Mouse (Mus musculus) adrenal gland (tissue): Measurements from ENCODE around the gene Gm20696.

Experiments used
- intact Hi-C: fragments of 180-260 bp; cut with DNase I; formaldehyde crosslinking; loops from one replicate; pipeline ENCODE4 v1.15.1; 2025
- long read RNA-seq, 2 experiments: library from polyadenylated mRNA; unstranded; transcript quantifications; one replicate each; pipeline ENCODE4 v2.0.0; 2020; ENCODE audit warnings: borderline replicate concordance in 1 of 2; ENCODE audit not compliant: insufficient replicate concordance in 1 of 2

Gene Gm20696
- long read RNA-seq, experiment 1, partial matches to known transcripts: 0 of 3 reads
- long read RNA-seq, experiment 1, other reads (novel, unspliced or antisense): 3 of 3 reads
- long read RNA-seq, experiment 2, partial matches to known transcripts: 0 of 10 reads
- long read RNA-seq, experiment 2, other reads (novel, unspliced or antisense): 10 of 10 reads

DNA sequence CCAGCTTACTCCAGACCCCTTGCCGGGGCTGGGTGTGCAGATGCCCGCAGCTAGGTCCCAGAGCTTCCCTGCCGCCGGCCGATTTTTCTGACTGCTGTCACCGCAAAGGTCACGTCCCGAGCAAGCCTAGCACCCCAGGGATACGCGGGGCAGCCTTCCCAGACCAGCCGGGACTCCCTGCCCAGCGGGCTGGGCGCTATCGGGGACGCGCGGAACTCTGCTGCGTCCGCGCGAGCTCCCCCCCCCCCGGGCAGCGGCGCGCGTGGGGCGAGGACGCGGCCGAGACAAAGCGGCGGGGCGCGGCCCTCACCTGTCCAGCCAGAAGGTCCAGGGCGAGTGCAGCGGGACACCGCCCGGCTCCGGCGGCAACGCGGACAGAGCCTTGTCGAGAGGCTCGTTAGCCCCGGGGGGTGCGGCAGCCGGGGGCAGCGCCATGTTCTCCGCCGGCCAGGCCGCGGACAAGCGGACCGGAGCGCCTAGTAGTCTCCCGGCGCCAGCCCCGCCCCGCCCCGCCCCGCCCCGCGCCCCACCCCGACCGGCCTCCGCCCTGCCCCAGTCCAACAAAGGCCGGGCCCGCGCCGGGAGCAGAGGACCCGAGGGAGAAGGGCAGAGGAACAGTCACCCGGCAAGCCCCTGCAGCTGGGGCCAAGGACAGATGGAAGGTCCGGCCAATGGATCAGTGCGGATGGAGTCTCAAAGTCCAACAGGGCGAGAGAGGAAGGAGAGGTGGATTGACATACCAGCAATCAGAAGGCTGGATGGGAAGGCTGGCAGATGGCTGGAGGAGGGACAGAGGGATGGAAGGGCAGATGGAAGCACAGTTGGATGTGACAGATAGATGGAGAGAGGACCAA, at the start of gene Gm20696, which contains the start of gene Eif4e3:
Gene Gm20696, minus strand, starts transcription at position 480 of the 854 bp plus-strand sequence.
Gene Eif4e3, minus strand, starts transcription at position 454 of the 854 bp plus-strand sequence.
- intact Hi-C loops: no loop called here

DNA sequence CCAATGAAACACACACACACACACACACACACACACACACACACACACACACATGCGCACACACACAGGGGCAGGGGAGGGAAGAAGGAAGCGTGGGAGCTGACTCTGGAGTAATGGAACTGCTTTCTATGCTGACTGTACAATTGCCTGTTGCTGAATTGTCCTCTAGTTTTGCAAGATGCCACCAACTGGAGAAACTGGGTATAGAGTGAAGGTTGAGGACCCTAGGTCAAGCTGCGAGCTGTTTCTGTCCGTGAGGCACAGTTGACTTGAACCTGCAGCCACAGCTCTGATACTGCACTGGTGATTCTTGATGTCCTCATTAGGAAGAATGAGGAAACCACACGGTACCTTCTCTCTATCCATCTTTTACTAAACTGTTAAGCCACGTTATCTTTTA, 49.3 kb upstream of the Gm20696 start:
- intact Hi-C loops: no loop called here

DNA sequence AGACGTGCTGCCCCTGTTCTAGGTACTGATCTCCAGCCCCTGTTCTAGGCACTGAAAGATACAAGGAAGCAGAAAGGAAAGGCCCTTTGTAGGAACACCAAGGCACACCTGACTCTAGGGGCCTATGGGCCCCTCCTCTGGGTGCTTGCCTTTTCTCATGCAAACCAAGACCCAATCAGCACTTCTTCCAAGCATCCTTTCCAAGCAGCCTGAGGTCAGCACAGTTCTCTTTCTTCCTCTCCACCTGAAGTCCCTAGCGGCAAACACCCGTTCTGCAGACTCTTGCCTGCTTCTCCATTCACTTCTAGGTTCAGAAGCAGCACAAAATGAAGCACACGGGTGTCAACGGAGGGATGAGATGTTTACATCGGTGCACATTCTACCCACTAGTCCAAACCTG, 48.6 kb upstream of the Gm20696 start:
- intact Hi-C loops: no loop called here

DNA sequence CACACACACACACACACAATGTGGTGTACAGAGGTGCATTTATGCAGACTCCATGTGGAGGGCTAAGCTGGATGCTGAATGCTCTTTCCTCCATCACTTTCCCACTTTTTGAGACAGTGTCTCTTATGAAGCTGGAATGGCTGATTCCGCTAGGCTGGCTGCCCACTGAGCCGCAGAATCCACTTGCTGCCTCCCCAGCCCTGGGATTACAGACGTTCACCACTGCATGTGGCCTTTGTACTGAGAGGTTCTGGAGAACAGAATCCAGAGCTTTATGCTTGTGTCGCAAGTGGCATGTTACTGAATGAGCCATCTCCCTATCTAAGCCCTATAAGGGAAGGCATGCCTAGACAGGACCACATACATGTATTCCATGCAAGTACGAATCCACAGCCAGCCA, 46.7 kb upstream of the Gm20696 start:
- intact Hi-C loops: no loop called here

DNA sequence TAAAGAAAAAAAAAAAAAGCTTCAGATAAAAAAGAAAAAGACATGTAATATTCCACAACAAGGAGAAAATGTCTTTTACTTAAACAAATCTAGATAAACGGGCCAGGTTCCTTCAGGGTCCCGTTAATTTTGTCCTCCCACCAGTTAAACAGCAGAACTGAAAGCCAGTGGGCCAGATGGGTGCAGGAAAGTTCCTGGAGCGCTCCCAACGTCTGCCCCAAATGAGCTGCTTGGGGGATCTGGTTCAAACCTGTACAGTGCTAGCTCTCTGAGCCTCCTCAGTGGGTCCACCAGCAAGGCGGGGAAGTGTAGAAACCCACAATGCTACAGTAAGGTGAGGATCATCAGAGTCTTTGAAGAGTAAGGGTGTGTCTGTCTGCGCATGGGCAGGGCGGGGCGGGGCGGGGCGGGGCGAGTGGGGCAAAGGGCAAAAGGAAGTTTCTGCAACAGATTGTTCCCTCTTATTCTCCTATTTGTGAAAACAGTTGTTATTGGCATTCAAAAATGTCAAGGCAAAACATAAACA, 45.0 kb upstream of the Gm20696 start:
- intact Hi-C loops: no loop called here

DNA sequence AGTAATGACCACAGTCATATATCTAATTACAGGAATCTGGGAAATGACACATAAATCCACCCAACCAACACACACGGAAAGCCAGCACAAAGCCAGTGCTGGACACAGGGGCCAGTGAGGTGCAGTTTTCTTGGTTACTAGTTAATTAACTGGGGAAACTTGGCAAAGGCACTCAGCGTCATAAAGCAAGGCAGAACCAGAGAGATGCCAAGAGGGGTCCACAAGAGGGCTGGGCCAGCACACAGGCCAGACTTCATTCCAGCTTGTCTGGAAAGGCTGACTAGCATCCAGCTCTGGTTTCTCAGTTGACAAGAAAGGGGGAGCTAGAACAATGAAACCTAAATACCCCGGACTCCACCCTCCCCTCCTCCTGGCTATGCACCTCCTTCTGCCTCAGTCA, 33.9 kb upstream of the Gm20696 start:
- intact Hi-C loops: no loop called here

DNA sequence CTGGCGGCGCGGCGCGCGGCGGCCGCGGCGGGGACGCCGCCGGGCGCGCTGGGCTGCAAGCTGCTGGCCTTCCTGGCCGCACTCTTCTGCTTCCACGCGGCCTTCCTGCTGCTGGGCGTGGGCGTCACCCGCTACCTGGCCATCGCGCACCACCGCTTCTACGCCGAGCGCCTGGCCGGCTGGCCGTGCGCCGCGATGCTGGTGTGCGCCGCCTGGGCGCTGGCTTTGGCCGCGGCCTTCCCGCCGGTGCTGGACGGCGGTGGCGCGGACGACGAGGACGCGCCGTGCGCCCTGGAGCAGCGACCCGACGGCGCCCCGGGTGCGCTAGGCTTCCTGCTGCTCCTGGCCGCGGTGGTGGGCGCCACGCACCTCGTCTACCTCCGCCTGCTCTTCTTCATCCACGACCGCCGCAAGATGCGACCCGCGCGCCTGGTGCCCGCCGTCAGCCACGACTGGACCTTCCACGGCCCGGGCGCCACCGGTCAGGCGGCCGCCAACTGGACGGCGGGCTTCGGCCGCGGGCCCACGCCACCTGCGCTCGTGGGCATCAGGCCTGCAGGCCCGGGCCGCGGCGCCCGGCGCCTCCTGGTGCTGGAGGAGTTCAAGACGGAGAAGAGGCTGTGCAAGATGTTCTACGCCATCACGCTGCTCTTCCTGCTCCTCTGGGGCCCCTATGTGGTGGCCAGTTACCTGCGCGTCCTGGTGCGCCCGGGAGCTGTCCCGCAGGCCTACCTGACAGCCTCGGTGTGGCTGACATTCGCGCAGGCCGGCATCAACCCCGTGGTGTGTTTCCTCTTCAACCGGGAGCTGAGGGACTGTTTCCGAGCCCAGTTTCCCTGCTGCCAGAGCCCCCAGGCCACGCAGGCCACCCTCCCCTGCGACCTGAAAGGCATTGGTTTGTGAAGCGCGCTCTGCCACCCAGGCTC, 26.6 kb upstream of the Gm20696 start:
- intact Hi-C loops: no loop called here

DNA sequence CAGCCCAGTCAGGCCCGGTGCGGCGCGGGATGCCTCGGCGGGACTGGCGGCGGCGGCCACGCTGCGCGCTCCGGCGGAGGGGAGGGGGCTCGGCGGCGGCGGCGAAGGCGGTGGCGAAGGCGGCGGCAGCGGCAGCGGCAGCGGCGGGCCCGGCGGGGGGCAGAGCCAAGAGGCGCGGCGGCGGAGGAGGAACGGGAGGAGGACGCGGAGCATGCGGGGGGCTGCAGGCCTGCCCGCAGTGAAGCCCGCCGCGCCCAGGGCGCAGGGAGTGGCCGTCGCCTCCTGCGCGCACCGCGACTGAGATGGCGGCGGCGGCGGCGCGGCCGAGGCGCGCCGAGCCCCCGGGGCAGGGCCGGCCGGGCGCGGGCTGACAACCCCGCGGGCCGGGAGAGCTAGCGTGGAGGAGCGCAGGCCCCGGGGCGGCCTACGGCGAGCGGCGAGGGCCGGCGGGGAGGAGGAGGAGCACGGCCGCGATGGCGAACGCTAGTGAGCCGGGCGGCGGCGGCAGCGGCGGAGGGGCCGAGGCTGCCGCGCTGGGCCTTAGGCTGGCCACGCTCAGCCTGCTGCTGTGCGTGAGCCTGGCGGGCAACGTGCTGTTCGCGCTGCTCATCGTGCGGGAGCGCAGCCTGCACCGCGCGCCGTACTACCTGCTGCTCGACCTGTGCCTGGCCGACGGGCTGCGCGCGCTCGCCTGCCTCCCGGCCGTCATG, 25.8 kb upstream of the Gm20696 start, which contains the start of gene Gpr27:
Gene Gpr27, plus strand, starts transcription at position 474 of the 710 bp plus-strand sequence.
- intact Hi-C loops: no loop called here

DNA sequence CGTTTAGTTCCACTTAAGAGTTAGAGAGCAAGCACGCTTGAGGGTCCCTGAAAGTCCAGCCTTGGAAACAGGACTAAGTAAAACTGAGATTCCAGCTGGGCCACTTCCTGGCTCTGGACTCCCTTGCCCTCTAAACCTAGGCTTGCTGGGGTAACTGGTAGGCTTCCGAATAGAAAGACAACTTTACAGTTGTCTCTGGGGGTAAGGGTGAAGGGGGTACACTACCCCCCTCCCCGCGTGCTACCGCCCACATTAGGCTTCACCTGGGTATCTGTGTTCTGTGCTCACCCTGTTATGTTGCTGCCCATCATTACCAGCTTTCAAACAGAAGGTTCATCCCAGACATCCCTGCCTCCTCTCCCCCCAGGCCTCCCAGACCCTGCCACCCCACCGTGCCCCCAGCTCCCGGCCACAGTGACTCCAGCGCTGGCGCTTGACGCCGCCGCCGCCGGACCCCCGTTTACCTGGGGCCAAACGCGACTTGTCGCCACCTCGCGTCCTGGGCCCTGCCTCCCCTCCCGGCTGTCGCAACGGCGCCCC, 25.1 kb upstream of the Gm20696 start:
- intact Hi-C loops: no loop called here

DNA sequence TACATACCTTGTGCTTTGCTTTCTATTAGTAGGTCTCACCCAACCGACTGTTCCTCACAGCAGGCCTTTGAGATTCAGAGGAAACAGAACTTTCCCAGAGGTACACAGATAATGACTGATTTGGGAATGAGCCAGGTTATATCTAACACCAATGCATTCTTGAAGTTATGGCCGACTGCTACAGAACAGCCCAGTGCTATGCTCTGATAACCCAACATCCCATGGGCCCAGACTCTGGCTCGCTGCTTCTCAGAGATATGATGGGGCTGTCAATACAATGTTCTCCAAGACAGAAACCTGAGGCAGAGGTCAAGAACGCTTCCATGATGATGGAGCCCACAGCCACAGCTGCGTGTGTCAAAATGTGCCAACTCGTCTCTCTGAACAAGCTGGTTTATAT, 21.9 kb upstream of the Gm20696 start:
- intact Hi-C loops: loop anchor here (5.0 kb wide), 1 partner anchor 94 kb away; no protein-coding TSS in a partner anchor

DNA sequence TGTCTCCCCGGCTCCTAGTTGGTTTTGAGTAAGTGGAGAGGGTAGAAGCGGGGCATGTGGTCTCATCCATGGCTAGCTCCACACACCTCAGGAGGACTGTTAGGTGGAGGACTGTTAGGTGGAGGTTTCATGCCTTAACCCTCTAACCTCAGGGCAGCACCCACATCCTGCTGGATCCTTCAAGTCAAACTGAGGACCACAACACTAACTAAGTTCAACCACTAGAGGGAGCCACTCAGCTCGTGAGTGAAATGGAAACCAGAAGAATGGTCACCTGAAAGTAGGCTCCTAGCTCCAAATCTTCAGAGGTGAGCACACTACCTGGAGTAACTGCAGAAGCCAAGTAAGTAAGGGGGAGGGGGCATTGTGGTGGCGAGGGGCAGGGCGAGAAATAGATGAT, 18.3 kb upstream of the Gm20696 start:
- intact Hi-C loops: loop anchor here (5.0 kb wide), 1 partner anchor 97 kb away; no protein-coding TSS in a partner anchor

DNA sequence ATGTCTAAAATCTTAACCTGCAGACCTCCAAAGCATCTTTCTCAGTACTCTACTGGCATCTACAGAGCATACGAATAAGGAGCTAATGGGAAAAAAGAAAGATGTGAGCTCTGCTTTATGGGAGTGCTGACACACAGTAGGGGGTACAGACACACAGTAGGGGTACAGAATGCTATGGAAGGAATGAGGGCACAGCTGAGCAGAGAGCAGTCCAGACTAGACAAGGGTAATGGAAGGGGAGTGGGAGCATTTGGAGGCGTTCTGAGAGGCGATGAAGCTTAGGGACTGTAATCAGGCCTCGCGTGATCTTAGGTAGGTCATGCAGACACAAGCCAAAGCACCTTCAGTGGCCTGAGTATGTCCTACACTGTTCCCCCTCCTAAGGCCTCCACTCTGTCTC, 17.4 kb upstream of the Gm20696 start:
- intact Hi-C loops: no loop called here

DNA sequence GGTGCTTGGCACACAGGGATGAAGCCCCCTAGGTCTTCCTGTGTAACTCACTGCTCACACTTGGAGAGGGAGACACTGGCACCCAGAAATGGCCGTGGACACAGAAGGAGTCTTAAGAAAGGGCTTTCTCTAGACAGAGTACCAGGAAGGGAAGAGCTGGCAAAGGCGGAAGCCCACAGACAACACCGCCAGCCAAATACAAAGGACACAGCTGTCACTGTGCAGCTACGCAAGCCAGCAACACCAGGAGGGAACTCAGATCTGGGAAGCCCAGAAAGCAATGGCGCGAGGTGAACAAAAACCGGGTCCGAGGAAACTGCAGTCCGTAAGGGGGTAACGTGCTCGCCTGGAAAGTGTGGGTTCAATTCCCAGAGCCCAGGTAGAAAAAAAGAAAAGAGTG, 11.5 kb upstream of the Gm20696 start:
- intact Hi-C loops: no loop called here

DNA sequence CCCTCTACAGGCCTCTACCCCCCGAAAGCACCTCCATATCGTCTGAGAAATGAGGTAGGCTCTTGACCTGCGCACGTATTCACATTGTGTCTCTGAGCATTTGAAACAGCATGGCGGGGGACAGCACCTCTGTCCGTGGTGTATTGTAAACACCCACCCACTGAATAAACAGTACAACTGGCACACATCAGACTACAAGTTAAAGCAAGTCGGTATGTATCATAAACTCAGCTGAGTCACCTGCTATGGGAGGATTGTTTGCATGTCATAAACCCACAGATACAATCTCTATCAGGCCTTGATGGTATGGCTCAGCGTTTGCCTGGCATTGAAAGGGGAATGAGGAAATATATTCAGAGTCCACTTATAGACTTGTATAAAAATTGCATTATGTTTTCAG, 10.7 kb upstream of the Gm20696 start:
- intact Hi-C loops: no loop called here

DNA sequence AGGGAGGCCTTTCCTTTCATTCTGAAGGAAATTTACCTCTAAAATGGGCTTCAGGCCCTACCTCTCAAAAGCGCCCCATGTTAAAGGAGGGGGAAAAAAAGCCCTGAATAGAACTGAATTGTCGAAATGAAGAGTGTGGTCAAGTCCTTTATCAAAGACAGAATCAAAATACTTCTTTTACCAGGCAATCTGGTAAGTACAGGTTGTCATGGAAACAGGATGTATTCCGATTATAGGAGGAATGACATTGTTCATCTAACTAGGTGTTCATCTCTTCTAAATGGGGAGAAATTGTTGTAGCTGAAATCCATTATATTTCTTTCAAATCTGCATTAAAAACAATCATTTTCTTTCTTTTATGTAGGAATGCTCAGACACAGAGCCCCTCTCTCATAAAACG, 7.9 kb upstream of the Gm20696 start:
- intact Hi-C loops: loop anchor here (5.0 kb wide), 1 partner anchor 113 kb away; no protein-coding TSS in a partner anchor

DNA sequence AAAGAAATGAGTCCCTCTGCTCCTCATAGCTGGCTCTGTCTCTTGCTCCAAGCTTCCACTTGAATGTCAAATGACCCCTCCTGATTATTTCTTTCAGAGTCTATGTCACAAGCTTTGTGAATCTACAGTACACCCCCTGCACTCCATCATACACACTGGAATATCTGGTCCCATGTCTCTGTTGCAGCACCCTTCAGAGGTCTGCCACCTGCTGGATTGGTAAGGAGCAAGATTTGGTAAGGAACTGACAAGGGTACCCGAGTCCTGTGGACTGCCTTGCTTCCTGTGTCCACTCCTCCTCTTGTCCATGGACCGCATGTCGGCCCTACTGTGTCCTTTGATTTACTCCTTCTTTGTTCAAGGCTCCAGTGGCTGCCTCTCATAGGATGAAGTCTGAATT, 5.2 kb upstream of the Gm20696 start:
- intact Hi-C loops: loop anchor here (5.0 kb wide), 1 partner anchor 116 kb away; no protein-coding TSS in a partner anchor

DNA sequence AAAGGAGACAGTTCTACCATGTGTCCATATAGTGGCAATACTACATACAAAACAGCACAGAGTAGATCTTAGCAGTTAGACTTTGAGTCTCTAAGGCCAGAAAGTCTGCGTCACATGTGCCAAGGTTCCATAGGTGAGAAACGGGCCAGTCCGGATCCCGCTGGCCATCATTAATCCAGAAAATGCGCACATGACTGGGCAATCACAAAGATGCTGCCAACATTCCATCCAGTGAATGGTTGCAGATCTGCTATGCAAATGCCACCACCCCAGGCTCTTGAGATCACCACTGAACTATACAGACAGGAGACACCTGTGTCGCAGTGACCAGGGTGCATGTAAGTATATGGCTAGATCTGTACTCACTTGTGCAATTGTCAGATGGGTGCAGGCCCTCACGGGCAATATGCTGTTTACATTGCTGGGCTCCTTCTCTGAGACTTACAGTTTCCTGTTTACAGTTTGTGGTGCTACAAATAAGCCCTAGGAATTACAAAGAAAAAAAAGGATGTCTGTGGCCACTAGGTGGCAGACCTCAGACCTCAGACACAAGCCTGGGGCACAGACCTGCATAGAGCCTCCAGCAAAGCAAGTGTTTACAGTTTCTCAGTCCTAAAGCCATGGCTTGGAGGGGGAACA, 4.0 kb upstream of the Gm20696 start:
- intact Hi-C loops: loop anchor here (5.0 kb wide), 1 partner anchor 117 kb away; no protein-coding TSS in a partner anchor

DNA sequence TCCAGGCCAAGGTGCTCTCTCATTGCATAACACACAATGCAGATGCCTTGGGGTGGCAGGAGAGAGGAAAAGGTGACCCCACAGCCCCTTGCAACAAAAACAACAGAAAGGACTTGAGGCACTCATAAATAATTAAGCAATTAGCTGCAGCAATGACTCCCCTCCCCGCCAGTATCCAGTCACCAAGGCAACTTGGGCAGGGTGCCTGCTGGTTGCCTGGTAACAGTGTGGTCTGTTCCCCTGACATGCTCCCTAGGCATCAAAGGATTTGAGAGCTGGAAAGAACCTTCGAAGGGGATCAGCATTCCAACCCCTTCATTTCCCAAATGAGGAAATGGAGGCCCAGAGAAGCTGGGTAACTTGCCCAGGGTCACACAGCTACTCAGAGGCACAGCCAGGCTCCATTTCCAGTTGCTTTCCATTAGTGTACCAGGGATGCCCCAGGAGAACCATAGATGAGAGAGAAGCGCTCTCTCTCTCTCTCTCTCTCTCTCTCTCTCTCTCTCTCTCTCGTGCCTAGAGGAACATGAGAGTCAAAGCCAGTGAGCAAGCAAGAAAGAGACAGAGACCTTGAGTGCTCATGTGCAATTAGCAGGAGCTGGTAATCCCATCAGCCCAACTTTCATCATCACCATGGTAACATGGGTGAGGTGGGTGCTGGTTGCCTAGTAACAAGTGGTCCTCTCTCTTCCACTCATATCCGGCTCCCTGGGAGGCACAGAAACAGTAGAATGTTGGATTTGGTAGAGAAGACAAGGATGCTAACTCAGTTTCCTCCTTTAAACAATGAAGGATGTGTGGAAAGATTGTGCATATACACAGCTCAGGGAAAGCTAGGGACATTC, 3.1 kb upstream of the Gm20696 start:
- intact Hi-C loops: loop anchor here (5.0 kb wide), 1 partner anchor 118 kb away; no protein-coding TSS in a partner anchor

DNA sequence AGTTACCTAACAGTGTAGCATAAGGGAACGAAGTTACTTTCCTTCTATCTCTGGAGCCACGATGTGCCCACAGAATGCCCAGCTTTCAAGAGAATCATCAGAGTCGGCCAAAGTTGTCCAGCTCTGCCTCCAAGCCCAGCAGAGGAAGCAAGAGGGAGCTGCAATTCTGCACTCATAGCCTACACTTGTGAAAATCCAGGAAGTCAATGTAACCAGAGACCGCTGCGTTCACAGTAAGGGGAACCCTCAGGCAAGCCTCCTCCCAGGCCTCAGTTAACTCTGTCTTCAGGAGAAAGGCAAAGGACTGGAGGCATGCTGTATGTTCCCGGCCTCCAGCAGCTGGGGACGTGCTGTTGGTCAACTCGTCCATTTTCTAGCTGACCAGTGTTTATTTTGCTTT, 693 bp upstream of the Gm20696 start:
- intact Hi-C loops: no loop called here
